Mouse (Mus musculus): Measurements from ENCODE around the gene Carm1. TPM values are rescaled to one million over a fixed set of nuclear protein-coding genes. Genes with fewer than 3 reads are reported as not detected.

The Carm1 gene
- polyA plus RNA-seq, 1 experiment, result not detected

DNA sequence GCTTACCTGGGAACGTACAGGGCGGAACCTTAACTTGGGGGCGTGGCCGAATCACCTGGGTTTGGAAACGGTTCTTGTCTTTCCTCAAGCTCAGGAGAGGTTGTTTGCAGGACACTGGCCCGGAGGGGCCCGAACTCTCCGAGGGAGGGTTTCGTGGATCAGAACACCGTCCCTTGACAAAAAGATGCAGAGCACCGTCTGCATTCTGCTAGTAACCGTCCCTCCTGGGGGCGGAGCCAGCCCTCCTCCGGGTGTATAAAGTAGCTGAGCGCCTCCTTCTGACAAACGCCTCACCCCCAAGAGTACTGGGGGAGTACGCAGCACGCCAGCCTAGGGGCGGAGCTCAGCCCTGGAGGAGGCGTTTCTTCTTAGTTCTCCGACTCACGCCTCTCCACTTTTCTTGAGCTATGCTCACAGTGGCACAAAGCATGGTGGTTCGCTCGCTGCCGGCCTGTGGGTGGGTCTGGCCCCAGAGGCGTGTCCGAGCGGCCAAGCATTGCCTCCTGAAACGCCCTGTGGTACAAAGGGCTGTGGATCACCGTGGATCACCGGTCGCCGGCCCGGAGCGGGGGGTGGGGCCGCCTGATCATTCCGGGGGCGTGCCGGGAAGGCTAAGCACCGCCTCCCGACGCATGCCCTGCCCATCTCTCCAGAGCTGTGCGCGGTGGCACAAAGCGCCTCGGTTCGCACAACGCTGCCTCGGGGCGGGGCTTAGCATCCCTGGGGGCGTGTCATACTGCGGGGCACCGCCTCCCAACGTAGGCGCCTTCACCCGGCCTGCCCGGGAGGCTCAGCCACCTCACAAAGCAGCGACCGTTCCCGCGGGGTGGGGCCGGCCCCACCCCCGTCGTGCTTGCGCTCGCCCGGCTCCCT is 542 bp upstream of the Carm1 start:
- H3K4me3 ChIP-seq (ENCODE audit: insufficient read depth, low read depth, low read length), result peak overlapping the region; percentile 88
- H3K4me1 ChIP-seq (ENCODE audit: control insufficient read depth, insufficient read depth, low read length), result peaks cover 3% of the 10 kb centered on the region; the same call in 1 of the 2 replicates
- TF ChIP-seq CTCF (IDR thresholded peaks at IDR 0.05; ENCODE audit: insufficient read depth, low read depth, low read length), result no peak; the same call in 1 of the 2 replicates
- TF ChIP-seq POLR2A (IDR thresholded peaks at IDR 0.05; ENCODE audit: insufficient read depth, low read depth, low read length), result no peak
- peak overlapping the region; percentile 76 for H3K27ac ChIP-seq (ENCODE audit: insufficient read depth, low read depth, low read length)
- WGBS, result under 1% methylated on average over 67 of the region's 67 CpGs

GRCm38 (mm10) chr9:21547075-21547941 is 614 bp downstream of the Carm1 start:
- Histone ChIP-seq H3K4me1 (ENCODE audit: control insufficient read depth, insufficient read depth, low read length) (peaks cover 3% of the 10 kb centered on the region; the same call in 1 of the 2 replicates), H3K4me3 (ENCODE audit: insufficient read depth, low read depth, low read length) (peak overlapping the region; percentile 88), H3K27ac (ENCODE audit: insufficient read depth, low read depth, low read length) (peak overlapping the region; percentile 87)
- WGBS, result 1% methylated on average over 58 of the region's 66 CpGs
- no peak; the same call in 1 of the 2 replicates for TF ChIP-seq POLR2A (IDR thresholded peaks at IDR 0.05; ENCODE audit: insufficient read depth, low read depth, low read length)

DNA sequence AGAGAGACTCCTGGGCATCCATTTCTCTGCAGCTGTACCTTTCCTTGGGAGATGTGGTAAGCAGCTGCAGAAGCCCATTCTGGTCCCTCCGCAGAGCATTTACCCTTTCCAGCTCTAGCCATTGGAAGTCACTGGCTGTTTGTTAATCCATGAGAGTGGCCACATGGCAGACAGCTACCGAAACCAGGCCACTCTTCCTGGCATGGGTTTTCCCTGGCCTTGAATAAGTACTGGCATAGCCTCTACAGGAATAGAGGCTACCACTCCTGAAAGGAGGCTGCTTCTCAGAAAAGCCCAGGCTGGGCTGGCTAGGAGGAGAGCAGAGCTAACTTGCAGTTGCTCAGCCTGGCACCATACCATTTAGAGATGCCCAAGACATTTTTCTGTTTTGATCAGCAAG is 4.4 kb downstream of the Carm1 start:
- WGBS, result 67% methylated on average over 2 of the region's 2 CpGs

GRCm38 (mm10) chr9:21553607-21554273 is 7.0 kb downstream of the Carm1 start:
- H3K4me1 ChIP-seq (ENCODE audit: control insufficient read depth, insufficient read depth, low read length), result peaks cover 4% of the 10 kb centered on the region
- TF ChIP-seq POLR2A (IDR thresholded peaks at IDR 0.05; ENCODE audit: insufficient read depth, low read depth, low read length) (no peak), CTCF (IDR thresholded peaks at IDR 0.05; ENCODE audit: insufficient read depth, low read depth, low read length) (no peak)
- no peak overlapping the region for H3K27ac ChIP-seq (ENCODE audit: insufficient read depth, low read depth, low read length)
- 87% methylated on average over 6 of the region's 6 CpGs for WGBS
- H3K4me3 ChIP-seq (ENCODE audit: insufficient read depth, low read depth, low read length), result no peak overlapping the region

More for the DNA sequence above, 4.4 kb downstream of the Carm1 start:
- Histone ChIP-seq H3K4me3 (ENCODE audit: insufficient read depth, low read depth, low read length) (no peak overlapping the region), H3K27ac (ENCODE audit: insufficient read depth, low read depth, low read length) (no peak overlapping the region), H3K4me1 (ENCODE audit: control insufficient read depth, insufficient read depth, low read length) (peaks cover 4% of the 10 kb centered on the region)
- TF ChIP-seq CTCF (IDR thresholded peaks at IDR 0.05; ENCODE audit: insufficient read depth, low read depth, low read length) (no peak), POLR2A (IDR thresholded peaks at IDR 0.05; ENCODE audit: insufficient read depth, low read depth, low read length) (no peak)

GRCm38 (mm10) chr9:21555198-21555742 is 8.6 kb downstream of the Carm1 start:
- H3K4me1 ChIP-seq (ENCODE audit: control insufficient read depth, insufficient read depth, low read length), result peaks cover 4% of the 10 kb centered on the region
- TF ChIP-seq POLR2A (IDR thresholded peaks at IDR 0.05; ENCODE audit: insufficient read depth, low read depth, low read length) (no peak), CTCF (IDR thresholded peaks at IDR 0.05; ENCODE audit: insufficient read depth, low read depth, low read length) (no peak)
- 65% methylated on average over 6 of the region's 6 CpGs for WGBS
- H3K27ac ChIP-seq (ENCODE audit: insufficient read depth, low read depth, low read length), result no peak overlapping the region
- no peak overlapping the region for H3K4me3 ChIP-seq (ENCODE audit: insufficient read depth, low read depth, low read length)

- Histone ChIP-seq H3K4me3 (ENCODE audit: insufficient read depth, low read depth, low read length) (no peak overlapping the region), H3K4me1 (ENCODE audit: control insufficient read depth, insufficient read depth, low read length) (peaks cover 4% of the 10 kb centered on the region), H3K27ac (ENCODE audit: insufficient read depth, low read depth, low read length) (no peak overlapping the region)
- 80% methylated on average over 2 of the region's 2 CpGs for WGBS
- TF ChIP-seq POLR2A (IDR thresholded peaks at IDR 0.05; ENCODE audit: insufficient read depth, low read depth, low read length), result no peak
- TF ChIP-seq CTCF (IDR thresholded peaks at IDR 0.05; ENCODE audit: insufficient read depth, low read depth, low read length), result no peak
Observed at GRCm38 (mm10) chr9:21556996-21557395, 10.3 kb downstream of the Carm1 start.

DNA sequence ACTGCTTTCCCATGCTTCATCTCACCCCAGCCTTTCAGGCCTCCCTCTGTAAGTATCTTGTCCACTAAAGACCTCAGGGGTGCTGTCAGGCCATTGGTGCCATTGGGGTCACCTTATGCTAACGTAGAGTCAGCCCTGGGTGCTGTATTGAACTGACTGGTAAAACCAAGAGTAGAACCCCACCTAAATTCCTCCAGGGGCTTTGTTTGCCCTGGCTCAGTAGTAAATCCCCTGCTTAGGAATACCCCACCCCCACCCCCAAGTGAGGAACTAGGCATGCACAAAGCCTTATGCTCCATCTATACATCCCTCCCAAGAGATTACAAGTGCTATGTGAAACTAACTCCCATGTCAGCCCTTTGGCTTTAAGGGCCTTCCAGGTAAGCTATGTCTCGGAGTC is 10.9 kb downstream of the Carm1 start:
- no peak overlapping the region for H3K4me3 ChIP-seq (ENCODE audit: insufficient read depth, low read depth, low read length)
- no peak overlapping the region for H3K27ac ChIP-seq (ENCODE audit: insufficient read depth, low read depth, low read length)
- WGBS, result 94% methylated on average over 2 of the region's 2 CpGs
- H3K4me1 ChIP-seq (ENCODE audit: control insufficient read depth, insufficient read depth, low read length), result peaks cover 4% of the 10 kb centered on the region
- TF ChIP-seq CTCF (IDR thresholded peaks at IDR 0.05; ENCODE audit: insufficient read depth, low read depth, low read length) (no peak), POLR2A (IDR thresholded peaks at IDR 0.05; ENCODE audit: insufficient read depth, low read depth, low read length) (no peak)

GRCm38 (mm10) chr9:21558366-21558765 is 11.7 kb downstream of the Carm1 start:
- TF ChIP-seq POLR2A (IDR thresholded peaks at IDR 0.05; ENCODE audit: insufficient read depth, low read depth, low read length), result no peak
- no peak for TF ChIP-seq CTCF (IDR thresholded peaks at IDR 0.05; ENCODE audit: insufficient read depth, low read depth, low read length)
- Histone ChIP-seq H3K4me3 (ENCODE audit: insufficient read depth, low read depth, low read length) (no peak overlapping the region), H3K4me1 (ENCODE audit: control insufficient read depth, insufficient read depth, low read length) (peaks cover 4% of the 10 kb centered on the region), H3K27ac (ENCODE audit: insufficient read depth, low read depth, low read length) (no peak overlapping the region)
- 68% methylated on average over 4 of the region's 4 CpGs for WGBS
